Mouse (Mus musculus) E14TG2a.4 (cell line): ENCODE results near the gene Hist2h3c2.

ENCODE experiments used
- CTCF ChIP-seq: conservative IDR thresholded peaks from 2 replicates; pipeline ENCODE4 v1.5.1; 2014; ENCODE audit warnings: low read length
- NANOG ChIP-seq: IDR thresholded peaks from 2 replicates; pipeline ENCODE4 v1.6.1; 2014; ENCODE audit warnings: borderline replicate concordance, low read length, mixed read lengths
- POU5F1 ChIP-seq: IDR thresholded peaks from 2 replicates; pipeline ENCODE4 v1.6.1; 2014; ENCODE audit warnings: low read length, borderline replicate concordance

GRCm38 (mm10) chr3:96269511-96270474 is 30.9 kb upstream of the Hist2h3c2 start, which contains the start of gene Hist2h2bb:
- TF ChIP-seq NANOG (no peak), CTCF (no peak), POU5F1 (0 out of 2 replicates have a peak, but pooled peaks have one; percentile 57)
